Mouse (Mus musculus): ENCODE data around the gene Aspa.

The Aspa gene

GRCm38 (mm10) chr11:73257362-73257945 is 71.9 kb downstream of the Aspa start:
- peak; percentile 44 for DNase-seq (ENCODE audit: low read depth, low spot score)

Data from ZHBTc4 (cell line).